Mouse (Mus musculus): ENCODE results near the gene Exosc10. TPM values are rescaled to one million over a fixed set of nuclear protein-coding genes. Genes with fewer than 3 reads are reported as not detected.

The Exosc10 gene
- total RNA-seq (2014; rRNA removed) = 12.7 and 16.0 TPM in 2 replicates
- 9.1 and 9.8 TPM in 2 replicates for polyA plus RNA-seq (2012; rRNA removed)

- TF ChIP-seq POLR2A (IDR thresholded peaks at IDR 0.05; ENCODE audit: extremely low read depth, insufficient read depth, low read length) = 0 out of 2 replicates have a peak, but pooled peaks have one; percentile 28
- TF ChIP-seq CTCF (IDR thresholded peaks at IDR 0.05; ENCODE audit: low read depth, low read length) = no peak
- DNase-seq (ENCODE audit: extremely low read depth, low read depth, low spot score) = peak; percentile 72
- no peaks in the 10 kb centered on the region for H3K27me3 ChIP-seq (ENCODE audit: control insufficient read depth, insufficient read depth, low read length)
- peaks cover 5% of the 10 kb centered on the region; the same call in 1 of the 2 replicates for H3K79me2 ChIP-seq (ENCODE audit: control insufficient read depth, insufficient read depth, low read length)
- H3K27ac ChIP-seq (replicated peaks; ENCODE audit: insufficient read depth, low read depth, low read length) = peak within 1 kb of the TSS; percentile 91
- H3K4me3 ChIP-seq (ENCODE audit: insufficient read depth, low read depth, low read length) = peak within 1 kb of the TSS; percentile 98
- peak within 1 kb of the TSS; percentile 97 for H3K9ac ChIP-seq (ENCODE audit: low read depth, low read length)
- H3K4me1 ChIP-seq (ENCODE audit: control insufficient read depth, insufficient read depth, low read length) = no peaks in the 10 kb centered on the region; the same call in 1 of the 2 replicates
- H3K36me3 ChIP-seq (ENCODE audit: control insufficient read depth, insufficient read depth, low read length) = peaks cover 27% of the 10 kb centered on the region; the same call in 1 of the 2 replicates
- under 1% methylated on average over 63 of the region's 63 CpGs for WGBS
Measured at GRCm38 (mm10) chr4:148558297-148559000, at the start of gene Exosc10. Gene Exosc10 (plus strand): TSS chr4:148558429.

- H3K79me2 ChIP-seq (ENCODE audit: control insufficient read depth, insufficient read depth, low read length) = no peaks in the 10 kb centered on the region; the same call in 1 of the 2 replicates
- WGBS = 93% methylated on average over 8 of the region's 8 CpGs
- TF ChIP-seq CTCF (IDR thresholded peaks at IDR 0.05; ENCODE audit: low read depth, low read length) (no peak), POLR2A (IDR thresholded peaks at IDR 0.05; ENCODE audit: extremely low read depth, insufficient read depth, low read length) (no peak)
- no peak overlapping the region for H3K9ac ChIP-seq (ENCODE audit: low read depth, low read length)
- peaks cover 11% of the 10 kb centered on the region for H3K36me3 ChIP-seq (ENCODE audit: control insufficient read depth, insufficient read depth, low read length)
- H3K27me3 ChIP-seq (ENCODE audit: control insufficient read depth, insufficient read depth, low read length) = no peaks in the 10 kb centered on the region
- H3K4me1 ChIP-seq (ENCODE audit: control insufficient read depth, insufficient read depth, low read length) = no peaks in the 10 kb centered on the region
- H3K4me3 ChIP-seq (ENCODE audit: insufficient read depth, low read depth, low read length) = no peak overlapping the region
- DNase-seq (ENCODE audit: extremely low read depth, low read depth, low spot score) = no peak
- no peak overlapping the region for H3K27ac ChIP-seq (replicated peaks; ENCODE audit: insufficient read depth, low read depth, low read length)
Measured at GRCm38 (mm10) chr4:148509450-148510084, 48.7 kb upstream of the Exosc10 start.

- Histone ChIP-seq H3K36me3 (ENCODE audit: control insufficient read depth, insufficient read depth, low read length) (peaks cover 14% of the 10 kb centered on the region), H3K79me2 (ENCODE audit: control insufficient read depth, insufficient read depth, low read length) (no peaks in the 10 kb centered on the region), H3K9ac (ENCODE audit: low read depth, low read length) (no peak overlapping the region), H3K27me3 (ENCODE audit: control insufficient read depth, insufficient read depth, low read length) (no peaks in the 10 kb centered on the region), H3K4me3 (ENCODE audit: insufficient read depth, low read depth, low read length) (no peak overlapping the region), H3K27ac (replicated peaks; ENCODE audit: insufficient read depth, low read depth, low read length) (no peak overlapping the region), H3K4me1 (ENCODE audit: control insufficient read depth, insufficient read depth, low read length) (no peaks in the 10 kb centered on the region)
- WGBS = 94% methylated on average over 4 of the region's 4 CpGs
- no peak for DNase-seq (ENCODE audit: extremely low read depth, low read depth, low spot score)
- TF ChIP-seq POLR2A (IDR thresholded peaks at IDR 0.05; ENCODE audit: extremely low read depth, insufficient read depth, low read length) (no peak), CTCF (IDR thresholded peaks at IDR 0.05; ENCODE audit: low read depth, low read length) (no peak)
Measured at GRCm38 (mm10) chr4:148510691-148511090, 47.5 kb upstream of the Exosc10 start.

GRCm38 (mm10) chr4:148511334-148511733 is 46.9 kb upstream of the Exosc10 start:
- Histone ChIP-seq H3K4me1 (ENCODE audit: control insufficient read depth, insufficient read depth, low read length) (no peaks in the 10 kb centered on the region), H3K9ac (ENCODE audit: low read depth, low read length) (no peak overlapping the region), H3K79me2 (ENCODE audit: control insufficient read depth, insufficient read depth, low read length) (no peaks in the 10 kb centered on the region), H3K4me3 (ENCODE audit: insufficient read depth, low read depth, low read length) (no peak overlapping the region), H3K27me3 (ENCODE audit: control insufficient read depth, insufficient read depth, low read length) (no peaks in the 10 kb centered on the region), H3K36me3 (ENCODE audit: control insufficient read depth, insufficient read depth, low read length) (peaks cover 14% of the 10 kb centered on the region), H3K27ac (replicated peaks; ENCODE audit: insufficient read depth, low read depth, low read length) (no peak overlapping the region)
- DNase-seq (ENCODE audit: extremely low read depth, low read depth, low spot score) = no peak
- TF ChIP-seq CTCF (IDR thresholded peaks at IDR 0.05; ENCODE audit: low read depth, low read length) = no peak
- TF ChIP-seq POLR2A (IDR thresholded peaks at IDR 0.05; ENCODE audit: extremely low read depth, insufficient read depth, low read length) = no peak
- WGBS = 100% methylated on average over 4 of the region's 4 CpGs

- Histone ChIP-seq H3K4me3 (ENCODE audit: insufficient read depth, low read depth, low read length) (no peak overlapping the region), H3K27me3 (ENCODE audit: control insufficient read depth, insufficient read depth, low read length) (no peaks in the 10 kb centered on the region), H3K9ac (ENCODE audit: low read depth, low read length) (no peak overlapping the region), H3K36me3 (ENCODE audit: control insufficient read depth, insufficient read depth, low read length) (peaks cover 15% of the 10 kb centered on the region), H3K79me2 (ENCODE audit: control insufficient read depth, insufficient read depth, low read length) (no peaks in the 10 kb centered on the region), H3K27ac (replicated peaks; ENCODE audit: insufficient read depth, low read depth, low read length) (no peak overlapping the region), H3K4me1 (ENCODE audit: control insufficient read depth, insufficient read depth, low read length) (no peaks in the 10 kb centered on the region)
- TF ChIP-seq POLR2A (IDR thresholded peaks at IDR 0.05; ENCODE audit: extremely low read depth, insufficient read depth, low read length) (no peak), CTCF (IDR thresholded peaks at IDR 0.05; ENCODE audit: low read depth, low read length) (no peak)
- DNase-seq (ENCODE audit: extremely low read depth, low read depth, low spot score) = no peak
- 68% methylated on average over 6 of the region's 6 CpGs for WGBS
Measured at GRCm38 (mm10) chr4:148513021-148513559, 45.1 kb upstream of the Exosc10 start.
